Mouse (Mus musculus) gastrocnemius, adult 2 months (tissue): ENCODE measurements at regions not wholly inside any gene's neighbourhood (a gene's known extent, or its start where the extent isn't known, plus 50 kb on each side); places are given as distances from the start of the nearest gene placed in this dataset.

Experiments used
- DNase-seq: peaks from one replicate; pipeline ENCODE4 v3.0.0; 2022
- H3K27ac ChIP-seq: fragments of 200-600 bp; 2 replicates; pipeline ENCODE4 v1.8.1; 2022; ENCODE audit warnings: mild to moderate bottlenecking
- H3K4me3 ChIP-seq: fragments of 200-600 bp; 2 replicates; pipeline ENCODE4 v1.8.1; 2022; ENCODE audit warnings: mild to moderate bottlenecking, moderate library complexity
- CTCF ChIP-seq: fragments of 200-600 bp; IDR thresholded peaks from 2 replicates; pipeline ENCODE4 v1.8.1; 2022; ENCODE audit warnings: antibody characterized with exemption, mild to moderate bottlenecking, moderate library complexity
- intact Hi-C: fragments of 180-260 bp; cut with DNase I; formaldehyde crosslinking; loops from one replicate; pipeline ENCODE4 v1.15.1; 2025

GRCm38 (mm10) chr9:118363929-118364328, 114.1 kb upstream of the Eomes start:
- intact Hi-C loops = no loop called here

GRCm38 (mm10) chr9:118365431-118365830, 112.6 kb upstream of the Eomes start:
- DNase-seq = no peak
- TF ChIP-seq CTCF = no peak
- no peak overlapping the region for H3K27ac ChIP-seq
- H3K4me3 ChIP-seq = no peak overlapping the region
- intact Hi-C loops = no loop called here

More at GRCm38 (mm10) chr9:118363929-118364328, 114.1 kb upstream of the Eomes start:
- DNase-seq = no peak
- no peak for TF ChIP-seq CTCF
- H3K4me3 ChIP-seq = no peak overlapping the region
- no peak overlapping the region for H3K27ac ChIP-seq

GRCm38 (mm10) chr9:118367314-118367713, 110.7 kb upstream of the Eomes start:
- Histone ChIP-seq H3K27ac (no peak overlapping the region), H3K4me3 (no peak overlapping the region)
- intact Hi-C loops = no loop called here
- DNase-seq = no peak
- no peak for TF ChIP-seq CTCF

GRCm38 (mm10) chr9:118370581-118370980, 107.4 kb upstream of the Eomes start:
- Histone ChIP-seq H3K27ac (no peak overlapping the region), H3K4me3 (no peak overlapping the region)
- intact Hi-C loops = no loop called here
- TF ChIP-seq CTCF = no peak
- DNase-seq = no peak

GRCm38 (mm10) chr9:118374680-118375079, 103.3 kb upstream of the Eomes start:
- intact Hi-C loops = no loop called here
- no peak for DNase-seq
- no peak for TF ChIP-seq CTCF
- Histone ChIP-seq H3K27ac (no peak overlapping the region), H3K4me3 (no peak overlapping the region)

GRCm38 (mm10) chr9:118379055-118379454, 99.0 kb upstream of the Eomes start:
- intact Hi-C loops = no loop called here
- no peak for DNase-seq
- no peak for TF ChIP-seq CTCF
- no peak overlapping the region for H3K27ac ChIP-seq
- no peak overlapping the region for H3K4me3 ChIP-seq

- TF ChIP-seq CTCF = no peak
- intact Hi-C loops = no loop called here
- DNase-seq = no peak
- no peak overlapping the region for H3K4me3 ChIP-seq
- H3K27ac ChIP-seq = no peak overlapping the region
Observed at GRCm38 (mm10) chr9:118382532-118382931, 95.5 kb upstream of the Eomes start.

- DNase-seq = no peak
- no peak overlapping the region for H3K27ac ChIP-seq
- no peak for TF ChIP-seq CTCF
- intact Hi-C loops = no loop called here
- H3K4me3 ChIP-seq = no peak overlapping the region
Observed at GRCm38 (mm10) chr9:118384610-118385009, 93.4 kb upstream of the Eomes start.

- H3K4me3 ChIP-seq = no peak overlapping the region
- no peak overlapping the region for H3K27ac ChIP-seq
- no peak for TF ChIP-seq CTCF
- intact Hi-C loops = no loop called here
- no peak for DNase-seq
Observed at GRCm38 (mm10) chr9:118387631-118388030, 90.4 kb upstream of the Eomes start.

GRCm38 (mm10) chr9:118389481-118390334, 88.3 kb upstream of the Eomes start:
- Histone ChIP-seq H3K27ac (no peak overlapping the region), H3K4me3 (peak overlapping the region; percentile 51)
- DNase-seq = peak; percentile 23
- intact Hi-C loops = no loop called here
- TF ChIP-seq CTCF = no peak

- H3K4me3 ChIP-seq = no peak overlapping the region
- no peak for TF ChIP-seq CTCF
- intact Hi-C loops = no loop called here
- no peak overlapping the region for H3K27ac ChIP-seq
- no peak for DNase-seq
Observed at GRCm38 (mm10) chr9:118390679-118391078, 87.3 kb upstream of the Eomes start.

GRCm38 (mm10) chr9:118391715-118392114, 86.3 kb upstream of the Eomes start:
- H3K4me3 ChIP-seq = no peak overlapping the region
- intact Hi-C loops = no loop called here
- no peak overlapping the region for H3K27ac ChIP-seq
- TF ChIP-seq CTCF = no peak
- DNase-seq = no peak

- TF ChIP-seq CTCF = no peak
- no peak for DNase-seq
- Histone ChIP-seq H3K27ac (no peak overlapping the region), H3K4me3 (no peak overlapping the region)
- intact Hi-C loops = no loop called here
Observed at GRCm38 (mm10) chr9:118392796-118393195, 85.2 kb upstream of the Eomes start.

GRCm38 (mm10) chr9:118393567-118393966, 84.4 kb upstream of the Eomes start:
- Histone ChIP-seq H3K4me3 (no peak overlapping the region), H3K27ac (no peak overlapping the region)
- no peak for TF ChIP-seq CTCF
- intact Hi-C loops = no loop called here
- DNase-seq = no peak
